In genomic region chr4:53866459-53866858, GRCm38 (mm10) we compare ENCODE assay signal across 32 mouse cellular contexts.
"Had no signal": no experiment of that assay in that cellular context is flagged by ENCODE, and none has a peak within 500 bp of the region (broad histone marks: within the 10 kb centered on the region; RNA-seq: fewer than 3 reads in every experiment).

No protein-coding gene starts in this region.

- ATAC-seq: liver, embryonic 12.5 days; liver, postnatal 0 days; lung, postnatal 0 days; midbrain, embryonic 13.5 days; midbrain, embryonic 15.5 days; midbrain, embryonic 16.5 days had no signal

- H3K9me3 ChIP-seq: liver, embryonic 12.5 days; liver, embryonic 13.5 days; liver, embryonic 15.5 days; midbrain, embryonic 15.5 days had no signal

- H3K36me3 ChIP-seq: limb, embryonic 10.5 days; limb, embryonic 12.5 days; limb, embryonic 13.5 days; limb, embryonic 15.5 days; liver, embryonic 12.5 days; liver, embryonic 13.5 days; liver, embryonic 15.5 days; lung, embryonic 15.5 days; midbrain, embryonic 15.5 days; neural tube, embryonic 12.5 days had no signal

- H3K4me1 ChIP-seq: limb, embryonic 10.5 days; limb, embryonic 12.5 days; limb, embryonic 13.5 days; limb, embryonic 15.5 days; liver, embryonic 12.5 days; liver, embryonic 13.5 days; liver, embryonic 15.5 days; lung, embryonic 15.5 days; megakaryocyte, embryonic 14.5 days; midbrain, embryonic 10.5 days; midbrain, embryonic 12.5 days; midbrain, embryonic 13.5 days; midbrain, embryonic 15.5 days; neural tube, embryonic 12.5 days had no signal

- H3K4me2 ChIP-seq: limb, embryonic 12.5 days; limb, embryonic 13.5 days; limb, embryonic 15.5 days; liver, embryonic 11.5 days; liver, embryonic 12.5 days; liver, embryonic 13.5 days; liver, embryonic 15.5 days; lung, embryonic 14.5 days; lung, embryonic 15.5 days; midbrain, embryonic 12.5 days; midbrain, embryonic 13.5 days; midbrain, embryonic 15.5 days; neural tube, embryonic 12.5 days had no signal

- H3K27me3 ChIP-seq: limb, embryonic 12.5 days; limb, embryonic 13.5 days; limb, embryonic 15.5 days; liver, embryonic 12.5 days; liver, embryonic 13.5 days; liver, embryonic 15.5 days; lung, embryonic 15.5 days; megakaryocyte, embryonic 14.5 days; midbrain, embryonic 12.5 days; midbrain, embryonic 13.5 days; midbrain, embryonic 15.5 days; neural tube, embryonic 12.5 days had no signal

- DNase-seq: left cerebral cortex, postnatal 4 days; liver; liver, embryonic 13.5 days; liver, postnatal 0 days; lung, adult 18-20 months; lung, adult 2 months; lung, embryonic 14.5 days; lung, postnatal 10 days; lung, postnatal 14 days; lung, postnatal 36 days; lung, postnatal 4 days; midbrain, embryonic 14.5 days had no signal

- H3K4me3 ChIP-seq: left cerebral cortex, adult 2 months; limb, embryonic 10.5 days; limb, embryonic 12.5 days; limb, embryonic 13.5 days; limb, embryonic 15.5 days; liver, embryonic 12.5 days; liver, embryonic 13.5 days; liver, embryonic 15.5 days; lung, embryonic 15.5 days; megakaryocyte, embryonic 14.5 days; midbrain, embryonic 10.5 days; midbrain, embryonic 12.5 days; midbrain, embryonic 13.5 days; midbrain, embryonic 15.5 days; myocyte; neural tube, embryonic 12.5 days had no signal

- H3K27ac ChIP-seq: left cerebral cortex, adult 2 months; limb, embryonic 10.5 days; limb, embryonic 12.5 days; limb, embryonic 13.5 days; limb, embryonic 15.5 days; liver, embryonic 12.5 days; liver, embryonic 13.5 days; liver, embryonic 14.5 days; liver, embryonic 15.5 days; lung, embryonic 15.5 days; macrophage; midbrain, embryonic 10.5 days; midbrain, embryonic 12.5 days; midbrain, embryonic 13.5 days; midbrain, embryonic 15.5 days; neural tube, embryonic 12.5 days had no signal

- H3K9ac ChIP-seq: limb, embryonic 12.5 days; limb, embryonic 13.5 days; limb, embryonic 15.5 days; liver, embryonic 12.5 days; liver, embryonic 13.5 days; liver, embryonic 14.5 days; liver, embryonic 15.5 days; liver, postnatal 0 days; lung, embryonic 14.5 days; lung, embryonic 15.5 days; midbrain, embryonic 12.5 days; midbrain, embryonic 13.5 days; midbrain, embryonic 15.5 days; neural tube, embryonic 12.5 days had no signal
